ENCODE assay signal across 8 mouse cellular contexts in the genomic region with DNA sequence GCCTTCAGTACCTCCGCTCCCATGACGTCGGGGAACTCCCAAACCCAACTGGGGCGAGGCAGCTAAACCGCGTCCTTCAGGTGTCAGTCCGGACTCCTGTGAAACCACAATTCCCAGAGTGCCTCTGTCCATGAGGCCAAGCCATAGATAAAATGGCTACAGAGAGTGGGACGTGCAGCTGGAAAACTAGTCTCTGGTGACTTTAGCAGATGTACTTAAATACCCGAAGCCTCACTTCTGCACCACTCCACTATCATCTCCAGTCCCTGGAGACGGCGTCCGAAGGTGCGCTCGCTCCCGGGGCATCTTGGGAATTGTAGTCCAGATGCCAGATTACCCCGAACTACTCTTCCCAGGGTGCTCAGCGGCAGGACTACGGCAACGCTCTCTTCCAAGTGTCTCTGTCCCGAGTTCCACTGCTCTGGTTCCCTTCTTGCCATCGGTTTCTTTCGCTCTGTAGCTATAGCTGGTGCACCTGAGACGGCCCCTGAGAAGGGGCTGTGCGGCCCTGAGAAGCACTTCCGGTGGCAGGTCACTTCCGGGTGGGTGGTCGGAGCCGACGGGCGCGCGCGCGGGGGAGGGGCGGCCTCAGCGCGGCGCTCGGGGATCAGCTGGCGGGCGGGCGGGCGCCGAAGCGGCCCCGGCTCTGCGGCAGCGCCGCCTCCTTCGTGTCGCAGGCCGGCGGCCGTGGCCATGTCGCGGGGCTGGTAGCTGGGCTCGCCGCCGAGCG. TPM values are rescaled to one million over a fixed set of nuclear protein-coding genes. Genes with fewer than 3 reads are reported as not detected.
DNase-seq lines count a peak whose midpoint lies in the region; ATAC-seq lines count a peak whose summit lies in the region.

A gene (plus strand): TSS at position 603 of the 730 bp plus-strand sequence.

- DNase-seq in adipocyte (ENCODE audit: low spot score), result peak; percentile 91
- peak; percentile 90 for DNase-seq in embryo, embryonic 10 days (ENCODE audit: low spot score)
- DNase-seq in gastrocnemius, postnatal 14 days, result peak; percentile 92
- DNase-seq in left cerebral cortex, postnatal 10 days (ENCODE audit: extremely low spot score in 1 of 2, low spot score in 2 of 2), result peak; percentile 85 to 94
- DNase-seq in right cerebral cortex, postnatal 25 days, result peak; percentile 92
- peak; percentile 87 to 90 for DNase-seq in urinary bladder, postnatal 4 days (ENCODE audit: low spot score in 2 of 2)

- intact Hi-C loops in gastrocnemius, postnatal 14 days (cut with DNase I; ENCODE audit: low total_unique reads), result no loop called here
- intact Hi-C loops in left cerebral cortex, postnatal 10 days (cut with DNase I), result no loop called here

- peak; percentile 65 for ATAC-seq in inflammation-experienced regulatory T-cells, adult 6 months
- peak; percentile 81 for ATAC-seq in megakaryocyte-erythroid progenitor cell, adult 5-6 weeks (replicated peaks; ENCODE audit: low FRiP score, low TSS enrichment, poor library complexity, severe bottlenecking)

RNA-seq across cellular contexts. Expression of the gene that starts here (rescaled TPM):
- total RNA-seq in gastrocnemius, postnatal 14 days (2021), result 10 to 100 TPM; 27.8 to 30.8 TPM
- 10 to 100 TPM; 23.9 to 27.8 (median 24.9) TPM for polyA plus RNA-seq in inflammation-experienced regulatory T-cells, adult 6 months (2017; shearing (Covaris generic))
- 100 to 1,000 TPM; 263 to 271 TPM for total RNA-seq in left cerebral cortex, postnatal 10 days (2021)
- total RNA-seq in megakaryocyte-erythroid progenitor cell, adult 5-6 weeks (2014; fragmentation: Nextera tagmentation), result 23.7 and 33.3 TPM in 2 replicates
- 7.0 and 7.9 TPM in 2 replicates for total RNA-seq in megakaryocyte-erythroid progenitor cell, adult 5-6 weeks (2017)

Comparison
In these comparisons a context has a peak if more than half of its experiments do, and no peak if none do; other contexts are left out.
1. Peak in every context shown above with its lines: DNase-seq and ATAC-seq.
2. RNA of the gene that starts here (total RNA-seq): 263 to 271 TPM in left cerebral cortex, postnatal 10 days; 7.0 to 33.3 TPM in megakaryocyte-erythroid progenitor cell, adult 5-6 weeks and 27.8 to 30.8 TPM in gastrocnemius, postnatal 14 days; every median in the first group is over 4 times any median in the second.